Mouse (Mus musculus) cerebellum, adult 2 months (tissue): ENCODE measurements around the gene Ran.

ENCODE experiments used
- CTCF ChIP-seq: fragments of 200-500 bp; IDR thresholded peaks from 2 replicates; pipeline ENCODE4 v1.5.1; 2011; ENCODE audit warnings: low read depth, mild to moderate bottlenecking, control low read depth, low read length, moderate library complexity, borderline replicate concordance; ENCODE audit not compliant: insufficient read depth
- POLR2A ChIP-seq: fragments of 200-500 bp; IDR thresholded peaks from 2 replicates; pipeline ENCODE4 v1.6.1; 2011; ENCODE audit warnings: low read length, control low read depth, borderline replicate concordance; ENCODE audit not compliant: insufficient read depth

DNA sequence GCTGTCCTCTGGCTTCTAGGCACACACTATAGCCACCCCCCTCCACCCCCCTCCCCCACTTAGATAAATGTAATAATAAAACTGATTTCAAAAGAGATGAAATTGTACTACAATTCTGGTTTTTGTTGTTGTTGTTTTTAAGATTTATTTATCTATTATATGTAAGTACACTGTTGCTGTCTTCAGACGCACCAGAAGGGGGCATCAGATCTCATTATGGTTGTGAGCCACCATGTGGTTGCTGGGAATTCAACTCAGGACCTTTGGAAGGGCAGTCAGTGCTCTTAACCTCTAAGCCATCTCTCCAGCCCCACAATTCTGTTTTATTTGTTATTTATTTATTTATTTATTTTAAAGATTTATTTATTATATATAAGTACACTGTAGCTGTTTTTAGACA lies 6.8 kb downstream of the Ran start:
- TF ChIP-seq CTCF (no peak), POLR2A (no peak)
